Mouse (Mus musculus): ENCODE results near the gene Plppr1.

- TF ChIP-seq CTCF (IDR thresholded peaks at IDR 0.05; ENCODE audit: low read depth, low read length) = no peak
- no peak for TF ChIP-seq POLR2A (IDR thresholded peaks at IDR 0.05; ENCODE audit: insufficient read depth, low read length)
- TF ChIP-seq EP300 (IDR thresholded peaks at IDR 0.05; ENCODE audit: insufficient read depth, low read depth, low read length) = no peak
These were observed 104.2 kb downstream of the Plppr1 start for GRCm38 (mm10) chr4:49163285-49163684.
